Mouse (Mus musculus) neural tube, embryonic 10.5 days (tissue): ENCODE measurements around the gene A630073D07Rik.
"Not testable (repeated sequence)": the region's sequence is repeated elsewhere in the genome, so short reads cannot be mapped to it uniquely, and the experiment has no call there.

ENCODE experiments used
- DNase-seq: peaks from one replicate; pipeline ENCODE4 v3.0.0-alpha.2; 2017; ENCODE audit warnings: low spot score; ENCODE audit errors: extremely low spot score

The A630073D07Rik gene

DNA sequence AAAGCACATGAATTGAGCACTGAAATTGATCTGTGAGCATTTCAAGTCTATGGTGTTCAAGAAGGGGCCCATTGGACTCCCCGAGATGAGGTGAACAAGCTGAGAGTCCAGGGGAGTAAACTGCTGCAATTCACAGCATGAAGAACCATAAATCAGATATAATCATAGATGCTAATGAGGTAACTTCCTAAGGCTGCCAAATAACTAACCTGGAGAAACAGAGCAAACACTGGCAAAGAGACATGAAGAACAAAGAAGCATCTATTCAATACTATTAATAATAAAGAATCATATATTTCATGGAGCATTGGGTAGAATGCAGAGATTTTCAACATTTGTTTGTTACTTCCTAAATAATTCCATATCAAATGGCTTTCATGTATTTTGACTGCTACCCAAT, at the start of gene A630073D07Rik:
Gene A630073D07Rik, minus strand, starts transcription at position 101 of the 400 bp plus-strand sequence.
- DNase-seq = no peak

DNA sequence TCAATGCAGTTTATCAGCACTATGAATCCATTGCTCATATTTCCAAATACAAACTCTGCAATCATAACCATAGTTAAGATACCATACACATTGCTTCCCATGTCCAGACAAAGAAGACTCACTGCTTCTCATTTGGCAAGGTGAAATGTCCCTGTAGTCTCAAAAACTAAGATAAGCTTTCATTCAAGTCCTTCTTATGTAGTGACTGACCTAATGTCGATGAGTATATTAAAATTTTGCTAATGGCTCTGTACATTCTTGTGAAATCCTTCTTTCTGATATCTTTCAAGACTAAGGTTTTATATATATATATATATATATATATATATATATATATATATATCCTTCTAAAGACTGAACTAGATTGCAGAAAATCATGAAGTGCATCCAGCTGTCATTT, 49.6 kb upstream of the A630073D07Rik start, which contains the start of gene Tas2r121:
Gene Tas2r121, minus strand, starts transcription at position 101 of the 400 bp plus-strand sequence.
- DNase-seq = no peak

GRCm38 (mm10) chr6:132691596-132691995, 40.3 kb upstream of the A630073D07Rik start:
- not testable (repeated sequence) for DNase-seq

DNA sequence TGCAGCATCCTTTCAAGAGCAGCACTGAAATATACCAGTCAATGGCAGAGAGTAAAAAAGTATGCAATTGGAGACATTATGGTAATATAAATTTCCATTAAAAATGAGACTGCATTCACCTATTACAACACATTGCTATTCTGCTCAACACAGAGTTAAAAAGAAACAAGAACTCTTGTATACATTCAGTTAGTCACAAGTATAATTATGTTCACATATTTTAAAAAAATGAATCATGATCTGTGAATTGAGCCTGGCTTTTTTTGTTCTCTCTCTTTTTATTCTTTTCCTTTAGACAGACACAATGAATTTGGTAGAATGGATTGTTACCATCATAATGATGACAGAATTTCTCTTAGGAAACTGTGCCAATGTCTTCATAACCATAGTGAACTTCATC, 5.3 kb upstream of the A630073D07Rik start, which contains the start of gene Tas2r120:
Gene Tas2r120, plus strand, starts transcription at position 301 of the 400 bp plus-strand sequence.
- no peak for DNase-seq

DNA sequence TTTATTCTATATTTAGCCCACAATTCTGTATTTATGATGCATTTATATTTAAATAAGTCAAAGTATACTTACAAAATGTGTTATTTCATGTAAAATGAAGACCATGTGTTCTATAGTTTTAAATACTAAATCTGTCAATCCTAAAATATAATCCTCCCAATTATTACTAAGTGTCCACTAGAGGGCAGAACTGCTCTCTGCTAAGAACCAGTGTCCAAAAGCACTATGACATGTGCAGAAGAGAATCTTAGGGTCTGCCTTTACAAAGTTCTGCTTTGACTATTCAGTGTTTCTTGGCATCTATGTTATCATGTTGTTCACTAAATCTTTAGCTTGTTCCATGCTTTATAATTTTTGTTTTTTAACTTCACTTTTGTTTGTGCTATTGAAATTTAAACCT, 1.9 kb downstream of the A630073D07Rik start:
- no peak for DNase-seq

DNA sequence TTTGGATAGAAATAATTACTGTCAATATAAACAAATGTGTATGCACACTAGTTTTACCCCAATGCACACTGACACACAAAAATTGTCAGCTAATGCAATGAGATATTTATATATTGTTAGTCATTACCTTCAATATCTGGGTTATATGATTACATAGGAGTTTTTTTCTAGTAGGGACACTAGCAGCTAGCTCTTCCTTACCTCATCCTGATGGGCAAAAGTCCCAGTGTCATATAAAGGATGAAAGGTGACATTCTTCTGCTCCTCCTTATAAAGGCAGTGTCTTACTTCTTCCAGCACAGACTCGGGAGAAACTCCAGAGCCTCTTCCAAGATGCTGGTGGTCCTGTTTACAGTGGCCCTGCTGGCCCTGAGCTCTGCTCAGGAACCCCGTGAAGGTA, 55.7 kb downstream of the A630073D07Rik start, which contains the start of gene Prp2:
Gene Prp2, plus strand, starts transcription at position 301 of the 400 bp plus-strand sequence.
- DNase-seq = not testable (repeated sequence)
